8 mouse cellular contexts compared by ENCODE assay signal in the genomic region with DNA sequence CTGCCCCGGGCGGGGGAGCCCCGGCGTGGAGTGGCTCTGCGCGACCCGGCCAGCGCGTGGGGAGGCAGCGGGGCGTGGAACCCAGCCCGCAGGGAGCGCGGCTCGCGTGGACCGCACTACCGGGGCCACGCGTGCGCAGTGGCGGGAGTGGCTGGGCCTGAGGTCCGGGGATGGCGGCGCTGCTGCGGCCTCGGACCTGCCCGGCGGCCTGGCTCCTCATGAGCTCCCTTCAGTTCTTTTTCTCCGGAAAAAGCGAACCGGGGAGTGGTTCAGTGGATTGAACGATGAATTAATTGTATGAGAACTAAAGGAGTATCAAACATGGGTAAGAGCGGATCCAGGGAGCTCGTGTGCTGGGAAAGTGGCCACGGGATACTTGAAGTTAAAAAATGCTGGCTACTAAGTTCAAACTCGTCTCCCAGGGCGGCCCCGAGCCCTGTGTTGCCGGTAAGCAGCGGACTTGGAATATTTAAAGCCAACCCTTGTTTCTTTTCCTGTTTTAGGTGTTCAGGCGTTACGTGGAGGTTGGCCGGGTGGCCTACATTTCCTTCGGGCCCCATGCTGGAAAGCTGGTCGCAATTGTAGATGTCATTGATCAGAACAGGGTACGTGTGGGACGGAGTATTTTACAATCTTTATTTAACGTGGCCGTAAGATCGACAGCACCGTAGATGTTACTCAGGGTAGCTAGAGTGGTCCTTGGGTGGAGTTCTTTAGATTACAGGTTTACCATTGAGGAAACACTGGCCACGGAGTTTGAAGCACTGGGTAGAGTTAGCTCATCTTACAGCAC. TPM values are rescaled to one million over a fixed set of nuclear protein-coding genes. Genes with fewer than 3 reads are reported as not detected.
DNase-seq lines count a peak whose midpoint lies in the region; ATAC-seq and TF ChIP-seq lines count a peak whose summit lies in the region.

No protein-coding gene starts in this region.

- peak overlapping the region; percentile 74 for H3K27ac ChIP-seq in embryonic facial prominence, embryonic 14.5 days (replicated peaks; ENCODE audit: low read depth, low read length)
- peak overlapping the region; percentile 74 for H3K27ac ChIP-seq in intestine, embryonic 15.5 days
- H3K27ac ChIP-seq in neural tube, embryonic 13.5 days (replicated peaks): peak overlapping the region; percentile 81

- H3K4me2 ChIP-seq in embryonic facial prominence, embryonic 14.5 days (ENCODE audit: low read depth, low read length): peak overlapping the region; percentile 92
- peak overlapping the region; percentile 74 for H3K4me2 ChIP-seq in intestine, embryonic 15.5 days (replicated peaks)
- H3K4me2 ChIP-seq in neural tube, embryonic 13.5 days: peak overlapping the region; percentile 90

- under 1% methylated on average over 53 of the region's 53 CpGs for WGBS in lung, adult 2 months
- under 1% methylated on average over 43 of the region's 53 CpGs for WGBS in embryonic facial prominence, embryonic 14.5 days
- 1% methylated on average over 53 of the region's 53 CpGs for WGBS in intestine, embryonic 15.5 days
- 1% methylated on average over 53 of the region's 53 CpGs for WGBS in neural tube, embryonic 13.5 days

- no peaks in the 10 kb centered on the region for H3K9me3 ChIP-seq in embryonic facial prominence, embryonic 14.5 days (ENCODE audit: control insufficient read depth, low read length)
- no peaks in the 10 kb centered on the region for H3K9me3 ChIP-seq in intestine, embryonic 15.5 days
- no peaks in the 10 kb centered on the region for H3K9me3 ChIP-seq in neural tube, embryonic 13.5 days

- TF ChIP-seq CTCF in lung, adult 2 months (IDR thresholded peaks at IDR 0.05; ENCODE audit: insufficient read depth, low read length): no peak

- H3K36me3 ChIP-seq in embryonic facial prominence, embryonic 14.5 days (ENCODE audit: control insufficient read depth, insufficient read depth, low read length): peaks cover 42% of the 10 kb centered on the region
- peaks cover 29% of the 10 kb centered on the region for H3K36me3 ChIP-seq in intestine, embryonic 15.5 days
- H3K36me3 ChIP-seq in neural tube, embryonic 13.5 days: peaks cover 39% of the 10 kb centered on the region

- no peaks in the 10 kb centered on the region for H3K27me3 ChIP-seq in embryonic facial prominence, embryonic 14.5 days (replicated peaks; ENCODE audit: control insufficient read depth, insufficient read depth, low read length)
- no peaks in the 10 kb centered on the region for H3K27me3 ChIP-seq in intestine, embryonic 15.5 days (replicated peaks)
- H3K27me3 ChIP-seq in neural tube, embryonic 13.5 days: no peaks in the 10 kb centered on the region

- H3K9ac ChIP-seq in embryonic facial prominence, embryonic 14.5 days (ENCODE audit: low read depth, low read length): peak overlapping the region; percentile 92
- peak overlapping the region; percentile 95 for H3K9ac ChIP-seq in intestine, embryonic 15.5 days
- peak overlapping the region; percentile 93 for H3K9ac ChIP-seq in neural tube, embryonic 13.5 days

- no peak for DNase-seq in lung, adult 2 months
- no peak for DNase-seq in lung, postnatal 36 days
- DNase-seq in embryonic facial prominence, embryonic 14.5 days (ENCODE audit: low spot score): no peak
- no peak for DNase-seq in gastrocnemius, postnatal 25 days
- no peak for DNase-seq in left cerebral cortex, adult 11 months (ENCODE audit: low spot score)
- no peak for DNase-seq in cerebellum, postnatal 25 days

- no peak for TF ChIP-seq POLR2A in lung, adult 2 months (IDR thresholded peaks at IDR 0.05; ENCODE audit: borderline replicate concordance, extremely low read depth, low read depth, low read length)

- peak overlapping the region; percentile 74 for H3K4me3 ChIP-seq in lung, adult 2 months (replicated peaks; ENCODE audit: extremely low read depth, low read depth, low read length)
- H3K4me3 ChIP-seq in embryonic facial prominence, embryonic 14.5 days (ENCODE audit: low read depth, low read length): peak overlapping the region; percentile 72
- peak overlapping the region; percentile 98 for H3K4me3 ChIP-seq in intestine, embryonic 15.5 days (replicated peaks)
- peak overlapping the region; percentile 88 for H3K4me3 ChIP-seq in neural tube, embryonic 13.5 days

- ATAC-seq in embryonic facial prominence, embryonic 14.5 days (ENCODE audit: low read depth): peak; percentile 81
- ATAC-seq in intestine, embryonic 15.5 days: peak; percentile 81
- peak; percentile 65 for ATAC-seq in neural tube, embryonic 13.5 days (ENCODE audit: low read depth)

- peaks cover 4% of the 10 kb centered on the region for H3K4me1 ChIP-seq in lung, adult 2 months (ENCODE audit: control insufficient read depth, insufficient read depth, low read length)
- H3K4me1 ChIP-seq in embryonic facial prominence, embryonic 14.5 days (ENCODE audit: control insufficient read depth, insufficient read depth, low read length): peaks cover 5% of the 10 kb centered on the region; the same call in 1 of the 2 replicates
- peaks cover 12% of the 10 kb centered on the region for H3K4me1 ChIP-seq in intestine, embryonic 15.5 days (replicated peaks)
- peaks cover 31% of the 10 kb centered on the region for H3K4me1 ChIP-seq in neural tube, embryonic 13.5 days (replicated peaks)

RNA-seq across cellular contexts. Expression of a gene that starts 0.5 kb away (rescaled TPM):
- polyA plus RNA-seq in lung, adult 2 months (2012; rRNA removed): 319 and 344 TPM in 2 replicates
- polyA plus RNA-seq in embryonic facial prominence, embryonic 14.5 days (2014; fragmentation: Nextera tagmentation; extraction: Ambion mirVana): 992 and 1,026 TPM in 2 replicates
- polyA plus RNA-seq in intestine, embryonic 15.5 days (2015; fragmentation: Nextera tagmentation; extraction: Ambion mirVana): 818 and 905 TPM in 2 replicates
- polyA plus RNA-seq in neural tube, embryonic 13.5 days (2015; fragmentation: Nextera tagmentation; extraction: Ambion mirVana): 434 and 497 TPM in 2 replicates
- total RNA-seq in gastrocnemius, postnatal 25 days (2021): 100 to 1,000 TPM; 268 to 270 TPM

RNA-seq across cellular contexts. Expression of a gene that starts 32.2 kb away (rescaled TPM):
- 3.7 and 5.7 TPM in 2 replicates for polyA plus RNA-seq in lung, adult 2 months (2012; rRNA removed)
- 6.9 and 10.0 TPM in 2 replicates for polyA plus RNA-seq in embryonic facial prominence, embryonic 14.5 days (2014; fragmentation: Nextera tagmentation; extraction: Ambion mirVana)
- 2.2 TPM in 2 replicates for polyA plus RNA-seq in intestine, embryonic 15.5 days (2015; fragmentation: Nextera tagmentation; extraction: Ambion mirVana)
- 1.2 and 1.5 TPM in 2 replicates for polyA plus RNA-seq in neural tube, embryonic 13.5 days (2015; fragmentation: Nextera tagmentation; extraction: Ambion mirVana)
- not detected for total RNA-seq in gastrocnemius, postnatal 25 days (2021)
